Mouse (Mus musculus): ENCODE measurements around the gene Megf8.

DNA sequence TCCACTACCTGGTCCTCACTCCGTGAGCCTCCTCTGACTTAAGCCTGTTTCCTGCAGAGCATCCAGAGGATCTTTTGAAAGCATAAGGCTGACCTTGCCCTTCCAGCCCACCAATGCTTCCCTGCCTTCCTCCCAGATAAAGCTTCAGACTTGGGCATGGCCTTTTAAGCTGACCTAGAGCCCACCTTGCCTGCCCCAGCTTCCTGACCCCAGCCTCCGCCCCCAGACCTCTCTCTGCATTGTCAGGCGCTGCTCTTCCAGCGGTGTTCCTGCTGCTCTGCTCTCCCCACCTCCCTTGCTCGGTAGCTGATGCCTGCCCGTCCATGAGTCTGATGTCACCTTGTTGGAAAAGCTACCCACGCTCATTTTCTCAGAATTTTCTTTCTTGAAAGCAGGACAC, 75.9 kb downstream of the Megf8 start:
- TF ChIP-seq POLR2A (IDR thresholded peaks at IDR 0.05; ENCODE audit: insufficient read length, low read depth) (no peak), POLR2AphosphoS2 (IDR thresholded peaks at IDR 0.05; ENCODE audit: insufficient read length, low read depth) (no peak), TCF12 (IDR thresholded peaks at IDR 0.05; ENCODE audit: insufficient read depth, poor library complexity, severe bottlenecking) (no peak), MAX (IDR thresholded peaks at IDR 0.05; ENCODE audit: low read depth) (no peak), MYOG (IDR thresholded peaks at IDR 0.05; ENCODE audit: control insufficient read depth in 1 of 3, insufficient read depth in 1 of 3, insufficient read length in 2 of 3, low read depth in 2 of 3) (no peak)
